Mouse (Mus musculus) forebrain, postnatal 0 days (tissue): ENCODE results near the gene Ndufa12. TPM values are rescaled to one million over a fixed set of nuclear protein-coding genes. Genes with fewer than 3 reads are reported as not detected.

Source experiments
- ATAC-seq: fragments of 200-750 bp; cut with Nextera tagmentation; 2 replicates; pipeline ENCODE4 v1.8.0; 2017; ENCODE audit warnings: mild to moderate bottlenecking, moderate library complexity
- DNase-seq: peaks from one replicate; pipeline ENCODE4 v3.0.0-alpha.2; 2015
- H3K27ac ChIP-seq: fragments of 300-500 bp; sonication (generic); 2 replicates; pipeline ENCODE4 v1.5.1; 2014; ENCODE audit warnings: low read depth, mild to moderate bottlenecking, antibody characterized with exemption, low read length, moderate library complexity, mixed read lengths
- H3K27me3 ChIP-seq: fragments of 300-500 bp; sonication (generic); 2 replicates; pipeline ENCODE4 v1.6.1; 2014; ENCODE audit warnings: mild to moderate bottlenecking, low read length, mixed read lengths; ENCODE audit not compliant: insufficient read depth
- H3K36me3 ChIP-seq: fragments of 300-500 bp; sonication (generic); 2 replicates; pipeline ENCODE4 v1.6.1; 2014; ENCODE audit warnings: mild to moderate bottlenecking, moderate library complexity; ENCODE audit not compliant: insufficient read depth
- H3K4me1 ChIP-seq: fragments of 300-500 bp; sonication (generic); 2 replicates; pipeline ENCODE4 v1.6.1; 2014; ENCODE audit warnings: antibody characterized with exemption; ENCODE audit not compliant: insufficient read depth
- H3K4me2 ChIP-seq: fragments of 300-500 bp; sonication (generic); 2 replicates; pipeline ENCODE4 v1.6.1; 2014; ENCODE audit warnings: low read depth, mild to moderate bottlenecking, moderate library complexity
- H3K4me3 ChIP-seq: fragments of 300-500 bp; sonication (generic); 2 replicates; pipeline ENCODE4 v1.5.1; 2014; ENCODE audit warnings: low read depth, low read length, mixed read lengths
- H3K9ac ChIP-seq: fragments of 300-500 bp; sonication (generic); 2 replicates; pipeline ENCODE4 v1.6.1; 2014; ENCODE audit warnings: mild to moderate bottlenecking
- H3K9me3 ChIP-seq: fragments of 300-500 bp; sonication (generic); 2 replicates; pipeline ENCODE4 v1.6.1; 2016; ENCODE audit warnings: low read length
- CTCF ChIP-seq: sonication (generic); IDR thresholded peaks from 2 replicates; pipeline ENCODE4 v1.5.1; 2016; ENCODE audit warnings: antibody characterized with exemption, control low read depth, low read depth
- WGBS: fragments of 180-500 bp; shearing (Covaris S2); extraction: QIAGEN DNeasy Blood & Tissue Kit; methylation state at CpG from one replicate; pipeline ENCODE4 v1.1.7; 2014; 5-methylcytosine and 5-hydroxymethylcytosine counted together
- polyA plus RNA-seq: library from polyadenylated mRNA; unstranded; fragments of >200 nt; fragmentation: Nextera tagmentation; extraction: Ambion mirVana; gene quantifications from 2 replicates; pipeline ENCODE4 v1.2.1, GENCODE M21; 2015
- total RNA-seq: library from RNA; depleted of rRNA; stranded (reverse); fragments of >200 nt; gene quantifications from 2 replicates; pipeline ENCODE4 v1.2.3, GENCODE M21; 2014; rRNA removed

The Ndufa12 gene
- total RNA-seq (219 and 220 TPM in 2 replicates), polyA plus RNA-seq (483 and 610 TPM in 2 replicates)

DNA sequence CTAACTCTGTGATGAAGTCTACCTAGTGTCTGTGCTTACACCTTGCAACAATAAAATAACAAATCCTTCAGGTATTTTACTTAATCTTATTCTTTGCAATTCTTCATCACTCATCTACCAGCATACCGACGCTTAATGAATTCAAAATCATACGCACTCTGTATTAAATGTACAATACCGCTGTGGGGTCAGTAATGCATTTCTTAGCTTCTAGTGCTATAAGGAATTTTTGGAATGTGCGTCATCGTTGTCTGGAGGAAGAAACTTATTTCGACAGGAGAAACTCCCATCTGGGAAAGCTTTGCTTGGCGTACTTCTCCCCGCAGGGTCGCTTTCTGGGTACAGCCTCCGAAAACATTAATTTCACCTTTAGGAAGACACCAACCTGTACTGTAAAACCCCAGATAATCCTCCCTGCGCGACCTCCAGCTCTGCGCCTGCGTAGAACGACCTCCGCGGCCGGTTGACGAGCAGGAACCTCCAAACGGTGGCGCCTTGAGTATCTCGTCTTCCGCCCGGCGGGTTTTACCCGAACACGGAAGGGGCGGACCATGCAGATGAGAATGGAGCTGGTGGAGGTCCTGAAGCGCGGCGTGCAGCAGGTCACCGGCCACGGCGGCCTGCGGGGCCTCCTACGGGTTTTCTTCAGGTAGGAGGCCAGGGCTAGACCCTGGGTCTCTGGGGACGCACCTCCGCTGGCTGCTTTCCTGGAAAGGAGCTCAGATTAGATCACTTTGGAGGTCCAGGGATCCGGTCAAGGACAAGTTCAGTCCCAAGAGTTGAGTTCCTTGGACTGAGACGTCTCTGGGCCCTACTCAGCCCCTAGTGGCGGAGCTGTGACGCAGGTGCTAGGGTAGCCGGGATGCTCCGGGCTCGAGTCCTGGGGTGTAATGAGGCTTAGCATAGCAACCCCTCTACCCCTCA lies at the start of gene Ndufa12:
Gene Ndufa12, plus strand, starts transcription at position 239 of the 924 bp plus-strand sequence.
- TF ChIP-seq CTCF, result peak; percentile 50
- H3K27me3 ChIP-seq, result no peaks in the 10 kb centered on the region
- peak within 1 kb of the TSS; percentile 70 for H3K9ac ChIP-seq
- peak within 1 kb of the TSS; percentile 57; the same call in 1 of the 2 replicates for H3K27ac ChIP-seq
- H3K4me2 ChIP-seq, result peak within 1 kb of the TSS; percentile 86
- H3K4me1 ChIP-seq, result no peaks in the 10 kb centered on the region; the same call in 1 of the 2 replicates
- H3K9me3 ChIP-seq, result no peaks in the 10 kb centered on the region
- H3K4me3 ChIP-seq, result peak within 1 kb of the TSS; percentile 63
- H3K36me3 ChIP-seq, result peaks cover 17% of the 10 kb centered on the region
- DNase-seq, result peak; percentile 96
- WGBS, result 1% methylated on average over 46 of the region's 46 CpGs
- ATAC-seq, result peak; percentile 99

GRCm38 (mm10) chr10:94151488-94151887 lies 47.0 kb upstream of the Ndufa12 start:
- H3K4me2 ChIP-seq, result no peak overlapping the region
- no peak overlapping the region for H3K9ac ChIP-seq
- no peaks in the 10 kb centered on the region for H3K27me3 ChIP-seq
- no peaks in the 10 kb centered on the region for H3K9me3 ChIP-seq
- no peaks in the 10 kb centered on the region for H3K4me1 ChIP-seq
- TF ChIP-seq CTCF, result no peak
- DNase-seq (no peak), ATAC-seq (no peak)
- 83% methylated on average over 4 of the region's 4 CpGs for WGBS
- no peak overlapping the region for H3K27ac ChIP-seq
- H3K36me3 ChIP-seq, result no peaks in the 10 kb centered on the region
- no peak overlapping the region for H3K4me3 ChIP-seq

DNA sequence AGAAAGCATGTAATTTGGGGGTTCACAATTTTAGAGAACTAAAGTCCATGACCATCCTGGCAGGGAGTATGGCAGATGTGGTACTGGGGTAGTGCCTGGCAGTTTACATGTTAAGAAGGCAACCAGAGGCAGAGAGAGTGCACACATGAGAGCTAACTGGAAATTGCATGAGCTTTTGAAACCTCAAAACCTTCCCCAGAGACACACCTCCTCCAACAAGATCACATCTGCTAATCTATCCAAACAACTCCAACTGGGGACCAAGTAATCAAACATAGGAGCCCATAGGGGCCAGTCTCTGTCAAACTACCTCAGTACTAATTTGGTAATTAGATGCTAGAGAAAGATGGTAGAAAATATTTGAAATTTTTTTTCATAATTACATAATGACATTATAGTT lies 44.7 kb upstream of the Ndufa12 start:
- no peak overlapping the region for H3K4me3 ChIP-seq
- H3K4me2 ChIP-seq, result no peak overlapping the region
- no peak overlapping the region for H3K27ac ChIP-seq
- peaks cover under 1% of the 10 kb centered on the region; the same call in 1 of the 2 replicates for H3K36me3 ChIP-seq
- TF ChIP-seq CTCF, result no peak
- no peaks in the 10 kb centered on the region for H3K9me3 ChIP-seq
- ATAC-seq (no peak), DNase-seq (no peak)
- H3K4me1 ChIP-seq, result no peaks in the 10 kb centered on the region
- no peak overlapping the region for H3K9ac ChIP-seq
- H3K27me3 ChIP-seq, result no peaks in the 10 kb centered on the region

GRCm38 (mm10) chr10:94158962-94159361 lies 39.6 kb upstream of the Ndufa12 start:
- 91% methylated on average over 6 of the region's 6 CpGs for WGBS
- Histone ChIP-seq H3K27me3 (no peaks in the 10 kb centered on the region), H3K4me3 (no peak overlapping the region), H3K9ac (no peak overlapping the region), H3K4me1 (no peaks in the 10 kb centered on the region), H3K27ac (no peak overlapping the region), H3K36me3 (peaks cover 14% of the 10 kb centered on the region), H3K4me2 (no peak overlapping the region), H3K9me3 (no peaks in the 10 kb centered on the region)
- ATAC-seq (no peak), DNase-seq (no peak)
- TF ChIP-seq CTCF, result no peak

GRCm38 (mm10) chr10:94159406-94159805 lies 39.1 kb upstream of the Ndufa12 start:
- no peak for TF ChIP-seq CTCF
- no peak overlapping the region for H3K4me2 ChIP-seq
- H3K9me3 ChIP-seq, result no peaks in the 10 kb centered on the region
- no peaks in the 10 kb centered on the region for H3K4me1 ChIP-seq
- H3K27ac ChIP-seq, result no peak overlapping the region
- H3K27me3 ChIP-seq, result no peaks in the 10 kb centered on the region
- H3K36me3 ChIP-seq, result peaks cover 19% of the 10 kb centered on the region
- no peak overlapping the region for H3K9ac ChIP-seq
- ATAC-seq, result no peak
- no peak for DNase-seq
- no peak overlapping the region for H3K4me3 ChIP-seq
- WGBS, result 96% methylated on average over 4 of the region's 4 CpGs

- Histone ChIP-seq H3K27ac (no peak overlapping the region), H3K9ac (no peak overlapping the region), H3K4me3 (no peak overlapping the region), H3K4me2 (no peak overlapping the region), H3K4me1 (no peaks in the 10 kb centered on the region), H3K27me3 (no peaks in the 10 kb centered on the region), H3K36me3 (peaks cover 27% of the 10 kb centered on the region), H3K9me3 (no peaks in the 10 kb centered on the region)
- 91% methylated on average over 5 of the region's 5 CpGs for WGBS
- no peak for TF ChIP-seq CTCF
- DNase-seq (no peak), ATAC-seq (no peak)
Observed at GRCm38 (mm10) chr10:94161051-94161765, 37.3 kb upstream of the Ndufa12 start.

DNA sequence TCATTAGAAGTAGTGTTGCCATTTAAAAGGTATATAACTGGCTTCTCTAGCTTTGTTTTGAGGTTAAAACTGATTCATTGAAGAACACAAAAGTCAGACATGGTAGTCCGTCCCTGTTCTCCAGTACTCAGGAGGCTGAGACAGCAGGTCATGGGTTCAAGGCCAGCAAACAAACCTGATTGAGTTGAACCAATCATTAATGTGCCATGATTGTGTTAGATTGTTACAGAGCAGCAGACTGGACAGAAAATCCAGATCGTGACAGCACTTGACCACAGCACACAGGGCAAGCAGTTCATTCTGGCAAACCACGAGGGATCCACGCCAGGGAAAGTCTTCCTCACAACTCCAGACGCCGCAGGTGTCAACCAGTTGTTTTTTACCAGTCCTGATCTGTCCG lies 36.5 kb upstream of the Ndufa12 start:
- TF ChIP-seq CTCF, result no peak
- no peaks in the 10 kb centered on the region for H3K27me3 ChIP-seq
- H3K27ac ChIP-seq, result no peak overlapping the region
- no peaks in the 10 kb centered on the region for H3K4me1 ChIP-seq
- no peak overlapping the region for H3K4me2 ChIP-seq
- no peak for DNase-seq
- no peak overlapping the region for H3K9ac ChIP-seq
- H3K4me3 ChIP-seq, result no peak overlapping the region
- no peak for ATAC-seq
- H3K9me3 ChIP-seq, result no peaks in the 10 kb centered on the region
- H3K36me3 ChIP-seq, result peaks cover 28% of the 10 kb centered on the region
- 96% methylated on average over 7 of the region's 7 CpGs for WGBS
